In the genomic region with DNA sequence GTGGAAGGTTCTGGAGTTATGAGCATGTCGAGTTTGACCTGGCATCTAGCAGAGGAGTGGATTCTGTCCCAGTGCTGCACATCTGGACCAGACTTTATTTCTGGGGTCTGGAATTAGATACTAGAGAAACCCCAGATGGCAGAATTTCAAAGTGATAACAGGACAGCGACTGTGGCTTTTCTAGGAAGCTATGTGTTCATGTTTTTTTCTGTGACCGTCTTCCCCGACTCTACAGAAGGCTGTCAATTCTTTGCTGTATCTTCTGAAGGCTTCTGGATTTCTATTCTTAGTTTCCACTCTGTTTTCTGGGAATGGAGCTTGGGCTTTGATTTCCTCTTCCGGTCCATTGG, we compare ENCODE assay signal across 11 mouse cellular contexts. TPM values are rescaled to one million over a fixed set of nuclear protein-coding genes. Genes with fewer than 3 reads are reported as not detected.
DNase-seq lines count a peak whose midpoint lies in the region; ATAC-seq and TF ChIP-seq lines count a peak whose summit lies in the region.
"Had no signal": no experiment of that assay in that cellular context is flagged by ENCODE, and none has a peak within 500 bp of the region (broad histone marks: within the 10 kb centered on the region; RNA-seq: fewer than 3 reads in every experiment).

No protein-coding gene starts in this region.

- TF ChIP-seq POLR2A in small intestine, adult 2 months (IDR thresholded peaks at IDR 0.05; ENCODE audit: low read depth, low read length), result no peak

- H3K36me3 ChIP-seq in lung, embryonic 14.5 days (ENCODE audit: insufficient read depth), result no peaks in the 10 kb centered on the region
- no peaks in the 10 kb centered on the region for H3K36me3 ChIP-seq in intestine, postnatal 0 days (ENCODE audit: control insufficient read depth, insufficient read depth)
- H3K36me3 ChIP-seq in small intestine, adult 2 months (ENCODE audit: control insufficient read depth, insufficient read depth, low read length), result no peaks in the 10 kb centered on the region

- H3K27ac ChIP-seq in gastrocnemius, adult 2 months, result peak overlapping the region; percentile 80
- H3K27ac ChIP-seq in lung, embryonic 14.5 days (ENCODE audit: low read depth), result no peak overlapping the region
- no peak overlapping the region for H3K27ac ChIP-seq in intestine, postnatal 0 days (ENCODE audit: low read depth, low read length)
- peak overlapping the region; percentile 31; the same call in 1 of the 2 replicates for H3K27ac ChIP-seq in small intestine, adult 2 months (ENCODE audit: insufficient read depth, low read depth, low read length)

- 61% methylated on average over 5 of the region's 5 CpGs for WGBS in lung, embryonic 14.5 days
- 65% methylated on average over 5 of the region's 5 CpGs for WGBS in intestine, postnatal 0 days
- 72% methylated on average over 5 of the region's 5 CpGs for WGBS in small intestine, adult 2 months

- no peaks in the 10 kb centered on the region for H3K9me3 ChIP-seq in lung, embryonic 14.5 days (ENCODE audit: low read depth, low read length)
- H3K9me3 ChIP-seq in intestine, postnatal 0 days (ENCODE audit: control insufficient read depth), result no peaks in the 10 kb centered on the region

- ATAC-seq in lung, embryonic 14.5 days (ENCODE audit: insufficient read depth), result no peak
- ATAC-seq in intestine, postnatal 0 days, result no peak
- ATAC-seq in frontal cortex, adult (ENCODE audit: low TSS enrichment), result no peak

- intact Hi-C loops in gastrocnemius, adult 2 months (cut with DNase I), result no loop called here

- DNase-seq in gastrocnemius, adult 2 months, result no peak
- DNase-seq in gastrocnemius, postnatal 4 days (ENCODE audit: low spot score in 2 of 2), result no peak
- no peak for DNase-seq in lung, embryonic 14.5 days
- DNase-seq in lung, postnatal 4 days, result no peak
- no peak for DNase-seq in adipocyte (ENCODE audit: low spot score)
- DNase-seq: kidney, adult 18-20 months; left cerebral cortex, postnatal 4 days; retina, postnatal 1 day had no signal

- TF ChIP-seq CTCF in gastrocnemius, adult 2 months (IDR thresholded peaks at IDR 0.05), result no peak
- no peak for TF ChIP-seq CTCF in lung, embryonic 14.5 days (IDR thresholded peaks at IDR 0.05; ENCODE audit: low read depth)
- no peak for TF ChIP-seq CTCF in intestine, postnatal 0 days (IDR thresholded peaks at IDR 0.05; ENCODE audit: low read depth)
- no peak for TF ChIP-seq CTCF in small intestine, adult 2 months (IDR thresholded peaks at IDR 0.05; ENCODE audit: extremely low read depth, insufficient read length, insufficient replicate concordance, low read depth, low read length)

- no peak overlapping the region for H3K9ac ChIP-seq in lung, embryonic 14.5 days
- no peak overlapping the region; the same call in 1 of the 2 replicates for H3K9ac ChIP-seq in intestine, postnatal 0 days (ENCODE audit: low read depth, low read length)

- 0 out of 2 replicates have a peak overlapping the region, but pooled peaks have one; percentile 31 for H3K4me2 ChIP-seq in lung, embryonic 14.5 days
- 0 out of 2 replicates have a peak overlapping the region, but pooled peaks have one; percentile 30 for H3K4me2 ChIP-seq in intestine, postnatal 0 days (replicated peaks; ENCODE audit: low read depth)

- no peaks in the 10 kb centered on the region for H3K27me3 ChIP-seq in lung, embryonic 14.5 days (ENCODE audit: insufficient read depth, low read length)
- H3K27me3 ChIP-seq in intestine, postnatal 0 days (replicated peaks; ENCODE audit: control insufficient read depth, insufficient read depth, low read length), result no peaks in the 10 kb centered on the region
- no peaks in the 10 kb centered on the region for H3K27me3 ChIP-seq in small intestine, adult 2 months (ENCODE audit: control insufficient read depth, insufficient read depth, low read length)

- H3K4me3 ChIP-seq in gastrocnemius, adult 2 months, result peak overlapping the region; percentile 61
- no peak overlapping the region for H3K4me3 ChIP-seq in lung, embryonic 14.5 days (ENCODE audit: low read depth, low read length)
- no peak overlapping the region for H3K4me3 ChIP-seq in intestine, postnatal 0 days (ENCODE audit: low read depth, low read length)
- peak overlapping the region; percentile 39; the same call in 1 of the 2 replicates for H3K4me3 ChIP-seq in small intestine, adult 2 months (ENCODE audit: low read depth, low read length)

- no peaks in the 10 kb centered on the region; the same call in 1 of the 2 replicates for H3K4me1 ChIP-seq in lung, embryonic 14.5 days (ENCODE audit: insufficient read depth)
- 0 out of 2 replicates have a peak, but pooled peaks cover 2% of the 10 kb centered on the region for H3K4me1 ChIP-seq in intestine, postnatal 0 days (replicated peaks; ENCODE audit: control insufficient read depth, insufficient read depth, low read length)
- no peaks in the 10 kb centered on the region; the same call in 1 of the 2 replicates for H3K4me1 ChIP-seq in small intestine, adult 2 months (ENCODE audit: control insufficient read depth, insufficient read depth, insufficient read length, low read length)

RNA-seq across cellular contexts. Expression of a gene that starts 49.3 kb away (rescaled TPM):
- total RNA-seq in gastrocnemius, adult 2 months (2021), result 1 to 10 TPM; 1.5 to 2.3 TPM
- 10 to 100 TPM in 1 of 2 experiments, 1 to 10 TPM in 1; 9.8 to 12.1 TPM for total RNA-seq in gastrocnemius, postnatal 4 days (2021)
- polyA plus RNA-seq in lung, embryonic 14.5 days (2014; fragmentation: Nextera tagmentation; extraction: Ambion mirVana), result 13.0 and 13.4 TPM in 2 replicates
- polyA plus RNA-seq in intestine, postnatal 0 days (2015; fragmentation: Nextera tagmentation; extraction: Ambion mirVana), result 10.3 and 11.1 TPM in 2 replicates
- polyA plus RNA-seq in small intestine, adult 2 months (2012; rRNA removed), result 6.4 and 10.2 TPM in 2 replicates

Comparison
In these comparisons a context has a peak if more than half of its experiments do, and no peak if none do; other contexts are left out.
1. H3K27ac ChIP-seq: peak in gastrocnemius, adult 2 months (single experiment) and small intestine, adult 2 months (single experiment); none in lung, embryonic 14.5 days (single experiment) and intestine, postnatal 0 days (single experiment).
2. H3K4me3 ChIP-seq: peak in gastrocnemius, adult 2 months (single experiment) and small intestine, adult 2 months (single experiment); none in lung, embryonic 14.5 days (single experiment) and intestine, postnatal 0 days (single experiment).